Mouse (Mus musculus) embryonic fibroblast, embryonic 13.5 days (primary cell): Measurements from ENCODE around the gene Wasf3. TPM values are rescaled to one million over a fixed set of nuclear protein-coding genes. Genes with fewer than 3 reads are reported as not detected.

ENCODE experiments used
- H3K27ac ChIP-seq: 2 replicates; pipeline ENCODE4 v1.5.1; 2012; ENCODE audit warnings: low read length, control low read depth, inconsistent platforms; ENCODE audit not compliant: insufficient read depth
- H3K4me1 ChIP-seq: 2 replicates; pipeline ENCODE4 v1.6.1; 2011; ENCODE audit warnings: low read length; ENCODE audit not compliant: control insufficient read depth, insufficient read depth
- H3K4me3 ChIP-seq: 2 replicates; pipeline ENCODE4 v1.5.1; 2011; ENCODE audit warnings: mild to moderate bottlenecking, control low read depth, low read length; ENCODE audit not compliant: insufficient read depth
- CTCF ChIP-seq: IDR thresholded peaks from 2 replicates; pipeline ENCODE4 v1.5.1; 2011; ENCODE audit warnings: mild to moderate bottlenecking, control low read depth, low read length, moderate library complexity, borderline replicate concordance; ENCODE audit not compliant: insufficient read depth
- POLR2A ChIP-seq: IDR thresholded peaks from 2 replicates; pipeline ENCODE4 v1.6.1; 2011; ENCODE audit warnings: low read depth, mild to moderate bottlenecking, control low read depth, low read length, moderate library complexity
- polyA plus RNA-seq: library from polyadenylated mRNA; stranded (reverse); fragments of >200 nt; gene quantifications from 2 replicates; pipeline ENCODE4 v1.2.4, GENCODE M21; 2011; ENCODE audit warnings: low read depth; ENCODE audit not compliant: missing spikeins, insufficient read length

Gene Wasf3
- polyA plus RNA-seq, 1 experiment, result 10.6 TPM

GRCm38 (mm10) chr5:146420081-146420480 is 35.3 kb downstream of the Wasf3 start:
- Histone ChIP-seq H3K27ac (no peak overlapping the region), H3K4me3 (no peak overlapping the region), H3K4me1 (no peaks in the 10 kb centered on the region)
- peak; percentile 35; the same call in 1 of the 2 replicates for TF ChIP-seq CTCF
- no peak for TF ChIP-seq POLR2A

GRCm38 (mm10) chr5:146424711-146425326 is 40.0 kb downstream of the Wasf3 start:
- Histone ChIP-seq H3K27ac (no peak overlapping the region), H3K4me1 (no peaks in the 10 kb centered on the region), H3K4me3 (no peak overlapping the region)
- no peak for TF ChIP-seq CTCF
- no peak for TF ChIP-seq POLR2A

DNA sequence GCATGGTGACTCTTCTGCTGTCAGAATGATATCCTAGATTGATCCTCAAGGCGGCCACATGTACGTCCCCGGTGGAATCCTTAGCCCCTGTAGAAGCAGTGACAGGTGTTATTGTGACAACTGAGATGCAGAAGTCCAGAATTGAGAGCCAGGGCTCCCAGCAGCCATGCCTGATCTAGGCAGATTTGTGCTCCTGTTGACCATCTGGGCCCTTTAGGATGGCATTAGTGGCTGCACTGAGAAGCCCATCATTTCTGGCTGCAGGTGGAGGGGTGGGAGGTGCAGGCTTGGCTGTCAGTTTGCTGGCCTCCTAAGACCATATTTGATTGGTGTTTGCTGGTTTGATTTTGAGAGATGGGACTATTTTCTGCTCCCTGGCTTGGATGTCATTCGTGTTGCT is 40.9 kb downstream of the Wasf3 start:
- TF ChIP-seq POLR2A, result no peak
- Histone ChIP-seq H3K27ac (no peak overlapping the region), H3K4me3 (no peak overlapping the region), H3K4me1 (no peaks in the 10 kb centered on the region)

GRCm38 (mm10) chr5:146428109-146428508 is 43.3 kb downstream of the Wasf3 start:
- Histone ChIP-seq H3K4me1 (no peaks in the 10 kb centered on the region), H3K4me3 (no peak overlapping the region), H3K27ac (no peak overlapping the region)
- TF ChIP-seq CTCF (no peak), POLR2A (no peak)

DNA sequence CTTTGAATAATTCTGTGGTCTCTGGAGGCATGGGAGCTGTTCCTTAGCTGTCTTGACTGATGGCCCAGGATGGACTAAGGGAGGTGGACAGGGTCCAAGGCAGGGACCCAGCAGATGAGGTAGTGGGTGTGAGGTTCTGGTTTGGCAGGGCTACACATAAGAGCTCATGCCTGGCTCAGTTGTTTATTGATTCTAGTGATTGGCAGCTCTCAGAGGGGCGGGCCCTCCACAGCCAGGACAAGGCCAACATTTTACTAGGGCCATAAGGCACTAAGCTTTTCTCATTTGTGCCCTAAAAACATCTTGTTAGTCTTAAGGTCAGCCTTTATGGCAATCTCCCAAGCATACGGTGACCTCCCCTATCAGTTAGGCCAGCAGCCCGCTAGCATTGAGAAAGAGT is 47.0 kb downstream of the Wasf3 start:
- no peak for TF ChIP-seq POLR2A
- TF ChIP-seq CTCF, result no peak
- Histone ChIP-seq H3K27ac (no peak overlapping the region), H3K4me3 (no peak overlapping the region), H3K4me1 (no peaks in the 10 kb centered on the region)

DNA sequence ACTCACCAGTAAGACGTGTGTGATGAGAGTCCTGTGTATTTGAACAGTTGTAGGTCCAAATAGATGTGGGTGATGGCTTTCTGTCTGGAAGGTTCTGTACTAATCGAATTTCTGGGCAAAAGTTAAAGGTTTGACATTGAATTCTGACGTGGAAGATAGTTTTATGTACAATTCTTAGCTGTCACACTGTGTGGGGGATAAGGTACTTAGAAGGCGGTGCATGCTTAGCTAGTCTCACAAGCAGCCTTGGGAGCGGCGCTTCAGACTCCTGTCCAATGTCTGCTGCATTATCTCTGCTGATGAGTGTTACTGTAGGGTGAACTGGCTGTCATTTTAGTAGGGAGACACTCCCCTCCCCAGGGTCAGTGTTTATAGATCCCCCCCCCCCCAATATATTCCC is 47.7 kb downstream of the Wasf3 start:
- Histone ChIP-seq H3K4me1 (no peaks in the 10 kb centered on the region), H3K27ac (no peak overlapping the region), H3K4me3 (no peak overlapping the region)
- no peak for TF ChIP-seq CTCF
- no peak for TF ChIP-seq POLR2A

GRCm38 (mm10) chr5:146435316-146435715 is 50.5 kb downstream of the Wasf3 start:
- H3K27ac ChIP-seq, result no peak overlapping the region
- TF ChIP-seq CTCF, result no peak
- TF ChIP-seq POLR2A, result no peak
- no peaks in the 10 kb centered on the region for H3K4me1 ChIP-seq
- H3K4me3 ChIP-seq, result no peak overlapping the region

- H3K4me3 ChIP-seq, result no peak overlapping the region
- TF ChIP-seq CTCF, result no peak
- no peak for TF ChIP-seq POLR2A
- no peak overlapping the region for H3K27ac ChIP-seq
- no peaks in the 10 kb centered on the region for H3K4me1 ChIP-seq
Observed at GRCm38 (mm10) chr5:146436796-146437195, 52.0 kb downstream of the Wasf3 start.

- H3K4me3 ChIP-seq, result no peak overlapping the region
- no peaks in the 10 kb centered on the region for H3K4me1 ChIP-seq
- no peak for TF ChIP-seq POLR2A
- no peak for TF ChIP-seq CTCF
- no peak overlapping the region for H3K27ac ChIP-seq
Observed at GRCm38 (mm10) chr5:146439152-146439781, 54.5 kb downstream of the Wasf3 start.

GRCm38 (mm10) chr5:146440273-146440672 is 55.5 kb downstream of the Wasf3 start:
- TF ChIP-seq POLR2A, result no peak
- H3K27ac ChIP-seq, result no peak overlapping the region
- no peaks in the 10 kb centered on the region for H3K4me1 ChIP-seq
- no peak overlapping the region for H3K4me3 ChIP-seq
